Mouse (Mus musculus) right cerebral cortex, adult 18-20 months (tissue): Measurements from ENCODE around the gene Usp3.

Source experiments
- DNase-seq: peaks from one replicate; pipeline ENCODE4 v3.0.0; 2022; ENCODE audit warnings: mixed read lengths

The Usp3 gene

DNA sequence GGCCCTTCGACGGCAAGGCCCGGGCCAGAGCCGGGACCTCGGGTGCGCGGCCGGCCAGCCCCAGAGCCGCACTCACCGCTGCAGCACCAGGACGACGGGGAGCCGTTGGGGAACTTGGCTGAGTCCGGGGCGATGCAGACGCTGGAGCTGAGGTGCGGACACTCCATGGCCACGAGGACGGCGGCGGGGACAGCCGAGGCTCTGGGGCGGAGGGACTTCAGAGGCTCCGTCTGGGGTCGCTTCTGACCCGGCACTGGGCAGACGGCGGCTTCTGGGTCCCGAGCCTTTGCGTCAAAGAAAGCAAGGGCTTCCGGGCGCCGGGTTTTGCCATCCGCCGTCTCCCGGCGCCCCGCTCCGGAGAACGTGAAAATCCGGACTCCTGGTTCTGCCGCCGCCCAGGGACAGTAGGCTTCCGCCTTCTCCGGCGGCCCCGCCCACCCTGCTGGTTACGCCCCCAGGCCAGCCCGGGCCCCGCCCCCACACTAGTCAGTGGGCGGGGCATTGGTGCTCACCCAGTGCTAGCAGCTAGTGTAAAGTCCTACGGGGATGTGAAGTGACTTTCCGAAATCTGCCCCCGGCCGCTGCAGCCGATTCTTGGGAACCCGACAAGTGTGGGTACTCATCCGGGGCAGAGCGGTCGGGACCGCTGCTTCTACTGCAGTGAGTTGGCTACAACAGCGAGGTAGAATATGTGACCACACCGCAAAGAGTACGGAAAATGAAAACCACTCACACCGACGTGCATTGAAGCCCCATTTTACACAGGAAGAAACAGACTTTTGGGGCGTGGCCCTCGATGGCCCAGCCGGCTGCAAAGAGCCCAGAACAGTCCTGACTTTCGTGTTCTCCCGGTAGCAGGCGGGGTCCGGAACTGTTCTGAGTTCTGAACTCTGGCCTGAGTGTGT lies at the start of gene Usp3:
Gene Usp3, minus strand, starts transcription at position 435 of the 905 bp plus-strand sequence.
- peak; percentile 92 for DNase-seq

DNA sequence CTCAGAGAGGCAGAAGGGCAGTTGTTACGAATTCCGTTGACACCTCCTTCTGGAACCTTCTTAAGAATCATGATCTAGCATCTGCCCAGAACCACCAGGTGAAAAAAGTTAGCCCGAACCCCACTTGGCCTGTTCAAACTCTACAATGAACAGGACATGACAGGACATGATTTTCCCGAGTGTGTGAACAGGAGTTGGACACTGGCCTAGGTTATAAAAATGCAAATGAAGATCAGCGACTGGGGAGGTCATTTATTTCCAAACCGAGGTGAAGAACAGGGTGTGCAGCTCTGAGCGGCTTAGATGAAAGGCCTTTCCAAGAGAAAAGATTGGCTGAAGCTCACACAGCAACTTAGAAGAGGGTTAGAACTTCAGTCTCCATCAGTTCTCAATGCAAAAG lies 47.5 kb upstream of the Usp3 start:
- no peak for DNase-seq

DNA sequence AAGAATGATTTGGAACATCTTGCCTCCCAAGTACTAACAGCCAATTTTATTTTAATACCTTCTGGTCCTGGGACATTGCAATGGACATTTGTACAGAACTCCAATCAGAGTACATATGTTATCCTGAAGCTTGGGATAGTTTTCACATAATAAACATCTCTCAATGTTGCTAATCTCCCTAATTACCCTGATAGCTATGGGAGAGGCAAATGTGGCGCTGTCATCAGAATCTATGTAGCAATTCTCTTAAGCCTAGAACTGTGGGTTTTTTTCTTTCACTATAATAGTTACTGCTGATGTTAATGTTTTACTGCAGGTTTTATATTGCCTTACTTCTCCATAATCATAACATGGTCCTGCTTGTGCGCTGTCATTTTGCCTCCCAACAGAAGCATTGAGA lies 46.7 kb upstream of the Usp3 start:
- no peak for DNase-seq

DNA sequence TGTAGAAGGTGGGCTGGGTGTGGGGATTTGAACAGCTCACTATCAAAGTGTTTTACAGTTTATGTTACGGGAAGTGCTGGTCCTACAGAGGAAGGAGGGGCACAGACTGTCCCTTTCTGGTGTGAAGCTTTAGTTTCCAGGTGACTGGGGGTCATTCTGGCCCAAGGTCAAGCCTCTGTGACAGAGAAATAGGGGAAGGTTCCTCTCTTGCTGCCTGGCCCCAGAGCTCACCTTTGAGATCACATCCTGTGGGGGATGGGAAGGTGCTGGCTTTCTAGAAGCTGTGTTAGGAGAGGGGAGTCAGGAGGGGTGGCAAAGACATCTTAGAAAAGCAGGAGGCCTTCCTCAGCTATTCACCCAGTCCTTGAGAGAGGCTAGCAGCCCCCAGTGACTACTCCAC lies 39.5 kb upstream of the Usp3 start:
- DNase-seq = no peak

DNA sequence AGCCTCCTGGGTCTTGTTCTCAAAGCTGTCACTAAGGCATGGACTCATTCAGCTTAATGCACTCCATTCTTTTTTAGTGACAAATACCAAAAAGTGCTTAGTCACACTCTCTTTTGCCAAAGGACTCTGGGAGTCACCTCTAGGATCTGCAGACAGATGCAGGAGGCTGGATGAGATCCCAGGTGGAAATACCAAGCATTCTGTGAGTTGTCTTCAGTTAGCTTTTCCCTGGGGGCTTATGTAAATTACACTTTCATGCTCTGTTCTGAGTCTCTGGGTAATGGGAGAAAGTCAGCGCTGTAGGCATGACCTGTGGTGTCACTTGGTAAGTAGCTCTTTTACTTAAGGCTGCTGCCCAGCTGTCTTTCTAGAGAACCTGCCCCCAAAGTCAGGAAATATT lies 38.0 kb upstream of the Usp3 start:
- no peak for DNase-seq

DNA sequence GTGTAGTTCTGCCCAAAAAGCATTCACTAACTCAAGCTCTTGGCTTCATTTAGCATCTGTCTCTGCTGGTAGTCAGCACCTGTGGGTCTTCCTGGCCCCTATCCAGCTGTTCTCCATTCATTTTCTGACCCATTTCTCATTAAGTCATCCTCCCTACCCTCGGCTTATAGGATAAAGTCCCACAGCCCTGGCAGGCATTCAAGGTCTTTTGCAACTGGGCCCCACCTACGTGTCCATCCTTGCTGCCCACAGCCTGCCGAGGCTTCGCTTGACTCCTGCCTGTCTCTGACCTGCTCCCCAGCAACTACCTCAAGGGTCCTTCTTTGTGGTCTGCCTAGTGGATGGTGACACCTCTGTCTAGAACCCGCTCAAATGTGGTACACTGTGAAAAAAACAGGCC lies 33.7 kb upstream of the Usp3 start:
- no peak for DNase-seq

DNA sequence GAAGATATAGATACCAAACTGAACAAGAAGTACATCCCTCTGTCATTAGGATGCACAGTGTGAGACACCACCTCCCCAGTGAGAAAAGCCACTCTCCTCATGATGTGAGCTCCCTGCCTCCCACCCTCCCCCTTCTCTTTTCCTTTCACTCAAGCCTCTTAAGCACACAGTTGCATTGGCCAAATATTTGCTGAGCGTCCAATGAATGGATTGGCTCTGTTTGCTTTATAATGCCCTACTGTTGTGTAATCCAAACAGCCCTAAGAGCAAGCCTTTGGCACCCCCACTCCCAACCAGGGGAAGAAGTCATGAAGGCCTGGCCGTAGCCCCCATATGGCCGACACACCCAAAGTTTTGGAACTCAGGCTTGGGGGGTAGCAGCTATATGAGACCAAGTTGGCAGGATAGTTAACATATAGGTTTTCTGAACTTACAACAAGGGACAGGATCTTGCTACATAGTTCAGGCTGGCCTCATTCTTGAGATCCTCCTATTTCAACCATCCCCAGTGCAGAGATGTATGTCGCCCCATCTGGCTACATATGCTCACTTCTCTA lies 33.1 kb upstream of the Usp3 start:
- no peak for DNase-seq

DNA sequence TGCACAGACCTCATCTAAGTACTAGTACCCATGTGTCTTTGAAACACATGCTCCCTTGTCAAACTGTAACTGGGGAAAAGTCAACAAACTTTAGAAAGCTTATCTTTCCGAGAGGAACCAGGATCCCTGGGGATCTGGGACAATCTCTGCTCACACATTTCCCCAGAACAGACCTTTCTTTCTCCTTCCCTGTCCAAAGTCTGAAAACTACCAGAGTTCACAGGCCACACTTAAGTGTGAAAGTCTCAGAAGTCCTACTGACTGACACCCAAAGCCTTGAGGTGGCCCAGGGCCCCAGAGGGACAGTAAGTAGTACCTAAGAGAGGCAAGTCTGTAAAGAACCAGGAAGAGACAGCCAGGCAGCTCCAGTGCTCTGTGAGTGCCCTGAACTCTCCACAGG lies 31.9 kb upstream of the Usp3 start:
- no peak for DNase-seq

DNA sequence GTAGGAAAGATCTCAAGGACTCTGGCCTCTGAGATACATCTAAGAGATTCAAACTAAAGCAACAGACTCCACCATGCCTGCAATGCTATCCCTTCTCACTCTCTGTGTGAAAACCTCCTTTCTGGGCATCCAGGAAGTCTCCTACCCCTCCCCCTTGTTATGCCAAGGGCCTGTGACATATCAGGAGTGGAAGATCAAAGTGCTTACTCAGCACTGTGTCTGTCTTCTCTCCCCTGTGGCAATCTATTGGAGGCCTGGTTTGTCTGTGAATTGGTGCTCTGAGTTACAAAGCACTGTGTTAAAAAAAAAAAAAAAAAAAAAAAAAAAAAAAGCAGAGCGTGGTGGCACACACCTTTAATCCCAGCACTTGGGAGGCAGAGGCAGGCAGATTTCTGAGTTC lies 30.7 kb upstream of the Usp3 start:
- no peak for DNase-seq

DNA sequence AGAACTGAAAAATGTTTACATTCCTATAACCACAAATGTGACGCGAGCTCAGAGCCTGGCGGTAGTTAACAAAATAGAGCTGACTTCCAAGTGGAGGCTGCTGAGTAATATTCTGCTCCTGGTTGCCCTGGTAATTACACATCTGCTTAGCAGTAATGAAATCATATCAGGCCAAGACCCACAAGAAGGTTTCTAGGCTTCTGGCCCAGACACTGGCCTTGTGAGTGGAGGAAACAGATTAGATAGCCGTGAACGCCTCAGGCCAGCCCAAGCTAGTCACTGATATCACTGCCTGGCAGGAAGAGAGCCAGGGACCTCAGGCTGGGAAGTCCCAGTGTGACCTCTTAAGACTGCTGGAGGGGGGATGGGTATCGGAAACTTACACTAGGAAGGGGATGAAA lies 27.6 kb upstream of the Usp3 start:
- DNase-seq = no peak

DNA sequence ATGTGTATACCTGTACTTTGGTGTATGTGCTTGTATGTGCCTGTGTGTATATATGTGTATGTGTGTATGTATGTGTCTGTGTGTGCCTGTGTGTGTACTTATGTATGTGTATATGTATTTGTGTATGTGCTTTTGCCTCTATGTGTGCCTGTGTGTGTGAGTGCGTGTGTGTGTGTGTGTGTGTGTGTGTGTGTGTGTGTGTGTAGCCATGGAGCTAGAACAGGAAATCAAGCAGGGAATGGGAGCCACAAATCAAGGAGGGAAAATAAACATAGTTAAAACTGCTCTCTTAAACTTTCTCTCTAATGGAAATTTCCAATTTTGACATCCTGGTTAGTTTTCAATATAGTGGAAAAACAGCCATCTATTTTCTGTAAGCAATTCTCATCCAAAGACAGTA lies 27.1 kb upstream of the Usp3 start:
- no peak for DNase-seq

DNA sequence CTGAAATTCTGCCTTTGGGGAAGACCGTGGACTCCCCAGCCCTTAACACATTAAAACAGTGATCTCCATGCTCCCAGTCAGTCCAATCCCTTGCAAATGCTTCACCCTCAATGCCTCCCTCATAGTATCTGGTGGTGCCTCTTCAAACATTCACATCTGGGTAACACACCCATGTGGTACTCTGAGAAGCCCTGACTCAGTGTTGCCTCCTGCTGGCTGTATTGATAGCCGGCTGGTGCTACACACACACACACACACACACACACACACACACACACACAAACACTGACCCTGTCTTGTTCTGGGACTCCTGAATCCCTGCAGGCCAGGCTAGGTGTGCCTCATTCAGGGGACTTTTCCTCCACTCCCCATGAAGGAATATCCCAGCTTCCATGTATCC lies 24.9 kb upstream of the Usp3 start:
- no peak for DNase-seq

DNA sequence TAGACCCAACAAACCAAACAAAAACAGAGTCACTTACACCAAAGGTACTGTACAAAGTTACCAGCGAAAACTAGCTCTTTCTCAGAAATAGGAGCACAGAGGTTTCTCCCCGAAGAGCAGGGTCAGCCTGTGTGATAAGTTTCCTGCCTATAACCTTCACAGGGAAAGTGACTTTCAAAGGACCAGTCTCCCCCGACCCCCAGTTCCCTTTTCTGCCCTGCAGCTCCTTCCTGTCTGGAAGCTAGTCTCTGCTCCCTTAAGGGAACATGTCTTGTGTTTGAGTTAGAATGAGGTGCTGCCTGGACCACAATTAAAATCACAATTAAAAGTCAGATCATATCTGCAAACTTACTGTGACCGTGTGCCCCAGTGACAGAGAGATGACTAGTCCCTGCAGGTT lies 23.9 kb upstream of the Usp3 start:
- no peak for DNase-seq

DNA sequence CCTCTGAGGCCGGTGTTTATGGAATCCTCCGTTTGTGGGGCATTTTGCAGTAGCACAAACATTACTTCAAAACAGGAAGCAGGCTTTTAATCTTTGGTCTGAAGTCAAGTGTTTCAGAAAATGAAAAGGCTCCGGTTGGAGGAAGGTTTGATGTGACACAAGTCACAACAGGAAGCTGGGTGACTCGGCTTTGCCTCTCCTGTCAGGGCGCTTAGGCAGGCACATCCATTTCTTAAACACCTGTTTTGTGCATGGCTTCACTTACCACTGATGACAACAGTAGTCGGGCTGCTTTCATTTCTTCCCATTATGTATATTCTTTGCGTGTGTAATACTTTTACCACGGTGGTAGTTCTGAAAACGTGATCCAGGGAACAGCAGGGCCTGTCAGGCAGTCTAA lies 22.2 kb upstream of the Usp3 start:
- DNase-seq = no peak

DNA sequence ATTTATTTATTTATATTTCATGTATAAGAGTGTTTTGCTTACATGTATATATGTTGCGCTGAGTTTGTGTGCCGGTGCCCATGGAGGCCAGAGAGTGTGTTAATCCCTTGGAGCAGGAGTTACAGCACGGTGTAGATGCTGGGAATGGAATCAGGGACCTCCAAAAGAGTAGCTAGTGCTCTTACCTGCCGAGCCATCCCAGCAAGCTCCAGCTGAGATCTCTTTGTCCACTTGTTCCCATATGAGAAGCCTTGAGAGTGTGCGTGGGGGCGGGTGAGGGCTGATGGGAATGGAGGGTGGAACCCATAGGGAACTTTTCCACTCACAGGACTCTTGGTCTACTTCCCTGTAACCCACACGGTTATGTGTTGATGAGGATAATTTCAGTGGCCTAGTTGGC lies 21.6 kb upstream of the Usp3 start:
- DNase-seq = no peak

DNA sequence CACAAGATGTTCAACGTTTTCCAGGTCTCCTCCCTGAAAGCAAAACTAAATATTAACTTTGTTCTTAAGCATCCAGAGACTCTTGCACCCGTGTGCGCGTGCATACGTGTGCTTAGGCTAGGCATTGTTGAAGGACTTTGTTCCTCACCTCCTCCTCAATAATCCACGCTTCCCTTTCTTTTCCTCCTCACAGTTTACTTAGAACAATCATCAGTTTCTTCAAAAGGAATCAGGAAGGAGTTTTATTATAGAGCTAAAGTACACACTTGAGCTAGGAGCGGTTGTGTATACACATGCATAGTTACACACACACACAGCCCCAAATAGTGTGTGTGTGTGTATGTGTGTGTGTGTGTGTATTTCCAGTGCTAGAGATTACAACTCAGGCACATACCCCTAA lies 20.7 kb upstream of the Usp3 start:
- DNase-seq = no peak

DNA sequence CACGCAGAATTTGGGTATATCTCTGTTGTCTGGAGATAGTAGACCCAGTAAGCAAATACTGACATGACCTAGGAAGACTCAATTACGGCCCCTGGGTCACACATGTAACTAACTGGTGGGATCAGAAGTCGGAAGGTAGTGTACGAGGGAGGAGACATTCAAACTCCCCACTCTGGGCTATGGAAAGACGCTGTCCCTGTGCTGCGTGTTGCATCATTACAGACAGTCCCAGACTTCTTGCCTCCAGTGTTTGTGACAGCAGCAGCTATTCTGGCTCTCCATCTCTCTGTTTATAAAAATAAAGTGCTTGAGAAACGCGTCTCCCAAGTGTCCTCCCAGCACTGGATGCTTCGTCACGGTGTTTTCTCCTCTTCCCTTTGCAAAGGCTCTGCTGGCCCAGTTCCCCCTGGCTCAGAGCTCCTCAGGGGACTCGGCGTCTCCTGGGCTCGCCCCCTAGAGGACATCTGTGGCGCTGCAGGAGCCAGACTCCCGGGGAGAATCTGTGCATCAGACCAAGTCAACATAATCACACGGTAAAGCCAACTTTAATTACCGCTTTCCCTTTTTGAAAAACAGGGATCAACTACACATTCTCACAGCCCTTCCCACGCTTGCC lies 18.6 kb upstream of the Usp3 start:
- peak; percentile 91 for DNase-seq

DNA sequence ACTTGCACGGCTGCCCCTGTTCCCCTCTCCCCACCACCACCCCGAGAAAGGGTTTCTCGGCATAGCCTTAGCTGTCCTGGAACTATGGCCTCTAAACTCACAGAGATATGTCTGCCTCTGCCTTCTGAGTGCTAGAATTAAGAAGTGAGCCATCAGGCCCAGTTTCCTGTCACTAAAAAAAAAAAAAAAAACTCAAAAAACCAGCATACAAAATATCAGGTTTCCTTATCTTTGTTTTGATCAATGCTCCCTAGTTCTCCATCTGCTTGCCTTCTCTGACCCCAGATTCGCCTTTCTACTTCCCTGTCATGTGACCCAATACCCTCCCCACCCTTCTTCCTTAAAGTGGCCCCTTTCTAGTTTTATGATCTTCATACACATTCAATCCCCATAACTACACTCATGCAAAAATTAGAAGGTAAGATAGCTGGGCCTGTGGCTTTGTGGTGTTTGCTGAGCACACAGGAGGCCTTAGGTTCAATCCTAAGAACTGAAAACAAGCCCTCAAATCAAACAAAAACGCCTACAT lies 15.9 kb upstream of the Usp3 start:
- no peak for DNase-seq

DNA sequence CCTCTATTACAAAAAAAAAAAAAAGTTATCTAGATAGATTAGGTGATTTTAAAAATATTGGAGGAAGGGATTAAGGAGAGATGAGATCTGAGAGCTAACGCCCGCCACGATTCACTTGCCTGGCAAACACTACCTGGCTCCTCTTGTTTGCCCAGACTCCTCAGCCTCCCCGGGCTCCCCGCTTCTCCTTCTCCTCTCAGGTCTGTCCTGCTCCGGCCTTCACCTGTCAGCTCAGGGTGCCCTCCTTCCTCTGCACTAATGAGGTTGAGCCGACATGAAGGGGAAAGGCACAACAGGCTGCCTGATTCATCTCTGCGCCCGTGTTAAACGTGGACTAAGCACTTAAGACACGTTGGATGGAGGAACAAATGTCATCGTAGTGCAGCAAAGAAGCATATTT lies 13.9 kb upstream of the Usp3 start:
- no peak for DNase-seq

DNA sequence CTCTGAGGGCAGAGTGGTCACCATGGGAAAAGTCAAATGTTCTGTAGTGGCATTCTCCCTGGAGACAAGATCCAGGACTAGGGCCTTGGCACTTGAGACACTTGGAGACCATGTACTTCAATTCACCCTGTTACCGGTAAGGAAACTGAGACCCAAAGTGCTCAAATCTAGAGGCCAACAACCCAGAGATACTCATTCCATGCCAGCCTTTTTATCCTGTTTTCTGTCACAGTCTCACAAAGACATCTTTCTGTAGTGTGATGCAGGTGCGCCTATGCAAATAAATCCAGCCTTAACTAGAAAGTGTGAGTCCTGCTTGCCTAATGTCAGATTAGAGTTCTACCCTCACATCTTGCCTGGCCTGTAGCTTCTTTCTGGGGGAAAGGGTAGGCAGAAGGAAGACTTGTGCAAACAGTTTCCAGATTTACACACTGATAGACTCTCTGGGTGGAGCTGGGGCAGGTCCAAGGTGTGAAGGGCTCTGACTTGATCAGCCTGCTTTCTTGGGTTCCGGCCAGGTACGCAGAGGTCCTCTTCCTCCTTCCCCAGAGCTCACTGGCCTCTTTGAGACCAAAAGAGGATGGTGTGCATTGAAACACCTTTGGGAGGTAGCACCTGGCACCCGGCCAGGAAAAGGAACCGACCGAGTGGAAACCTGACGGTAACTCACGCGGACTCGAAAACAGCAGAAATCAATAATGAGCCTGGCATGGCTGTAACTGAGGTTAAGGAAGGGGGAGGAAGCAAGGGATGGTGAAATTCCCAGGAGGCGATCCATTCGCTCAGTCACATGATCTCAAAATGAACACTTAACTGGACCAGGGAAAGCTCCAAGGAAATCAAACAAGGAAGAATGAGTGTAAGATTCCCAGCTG lies 13.2 kb upstream of the Usp3 start:
- no peak for DNase-seq

DNA sequence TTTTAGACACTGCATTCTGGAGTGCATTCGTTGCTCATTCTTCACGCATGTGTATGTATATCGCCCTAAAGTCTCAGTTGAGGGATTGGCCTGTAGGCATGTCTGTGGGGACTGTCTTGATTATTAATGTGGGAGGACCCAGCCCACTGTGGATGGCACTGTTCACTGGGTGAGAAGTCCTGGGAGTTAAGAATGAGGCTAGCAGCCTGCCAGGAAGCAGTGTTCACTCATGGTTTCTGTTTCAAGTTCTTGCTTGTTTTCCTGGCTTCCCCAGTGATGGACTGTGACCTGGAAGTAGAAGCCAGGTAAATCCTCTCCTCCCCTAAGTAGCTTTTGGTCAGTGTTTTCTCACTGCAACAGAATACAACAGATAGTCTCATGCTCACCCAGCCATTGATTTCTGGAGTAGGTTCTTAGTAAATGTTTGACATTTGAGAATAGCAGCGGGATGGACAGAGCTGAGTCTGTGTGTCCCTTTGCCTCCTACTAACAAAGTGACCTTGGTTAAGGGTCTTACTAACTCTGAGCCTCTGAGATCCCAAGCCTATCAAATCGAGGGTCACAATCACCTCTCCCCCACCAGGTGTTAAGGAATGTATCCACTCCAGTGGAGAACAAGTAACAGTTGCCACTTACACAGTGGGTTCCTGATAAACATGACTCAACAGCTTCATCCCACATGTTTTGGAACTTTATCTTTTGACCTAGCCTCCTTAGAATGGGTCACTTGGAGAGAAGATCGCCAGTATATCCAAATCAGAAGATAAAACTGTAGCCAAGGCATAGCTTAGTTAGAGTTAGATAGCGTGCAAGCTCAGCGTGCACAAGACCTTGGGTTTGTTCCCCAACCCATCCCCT lies 11.6 kb upstream of the Usp3 start:
- no peak for DNase-seq

DNA sequence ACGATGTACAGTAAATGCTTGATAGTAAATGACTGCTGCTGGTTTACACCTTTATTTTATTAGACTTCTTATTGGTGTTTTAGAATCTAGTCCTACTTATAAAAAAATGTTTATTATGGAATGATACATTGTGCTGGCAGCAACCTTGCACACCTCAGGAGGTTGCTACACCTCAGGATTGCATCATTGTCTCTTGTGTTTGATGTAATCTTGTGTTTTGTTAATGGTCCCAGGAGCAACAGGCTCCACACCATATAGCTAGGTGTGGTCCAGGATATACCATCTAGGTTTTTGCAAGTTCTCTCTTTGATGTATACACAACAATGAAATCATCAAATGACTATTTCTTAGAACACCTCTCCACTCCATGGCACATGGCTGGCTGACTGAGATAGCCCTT lies 11.0 kb upstream of the Usp3 start:
- DNase-seq = no peak
